Mouse (Mus musculus): Measurements from ENCODE around the gene Nfatc4. TPM values are rescaled to one million over a fixed set of nuclear protein-coding genes. Genes with fewer than 3 reads are reported as not detected.
A peak's percentile ranks its signal among the peaks of the same experiment; 100 is the strongest.

Nfatc4 gene
- polyA plus RNA-seq, 1 experiment from 2014 or later = 11.0 TPM

DNA sequence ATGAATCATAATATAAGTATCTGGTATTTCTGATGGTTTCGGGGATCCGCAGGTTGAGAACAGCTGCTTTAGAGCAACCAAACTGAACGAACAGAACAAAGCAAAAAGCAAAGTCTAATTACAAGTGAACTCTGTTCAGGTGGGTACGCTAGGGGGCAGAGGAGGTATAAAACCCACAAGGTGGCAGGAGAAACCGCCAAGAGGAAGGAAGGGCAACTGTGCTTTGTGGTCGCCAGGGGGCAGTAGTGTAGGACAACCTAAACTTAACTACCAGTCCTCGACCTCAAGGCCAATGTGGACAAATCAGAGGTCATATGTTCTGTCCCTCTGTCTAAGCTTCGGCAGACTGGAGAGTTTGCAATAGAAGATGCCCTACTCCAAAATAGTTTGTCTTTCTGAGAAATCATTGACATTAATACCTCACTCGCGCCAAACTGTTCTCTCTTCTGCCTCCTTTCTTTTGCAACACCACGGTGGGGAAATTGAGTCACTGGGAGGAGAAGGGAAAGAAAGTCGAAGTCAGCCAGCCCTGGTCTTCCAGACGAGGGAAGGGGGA lies 431 bp upstream of the Nfatc4 start:
- Histone ChIP-seq H3K4me1 (ENCODE audit: control insufficient read depth in 2 of 2, insufficient read depth in 2 of 2, low read length in 2 of 2) (peaks cover 22% of the 10 kb centered on the region in 2 experiments), H3K9me3 (ENCODE audit: control insufficient read depth, low read length) (no peaks in the 10 kb centered on the region), H3K27me3 (ENCODE audit: control insufficient read depth, insufficient read depth, low read length) (0 out of 2 replicates have a peak, but pooled peaks cover 6% of the 10 kb centered on the region), H3K9ac (ENCODE audit: low read length) (peak overlapping the region; percentile 81), H3K27ac (replicated peaks in 1 of 2; ENCODE audit: control insufficient read depth in 1 of 2, insufficient read depth in 1 of 2, low read depth in 2 of 2, low read length in 2 of 2) (peak overlapping the region; percentile 93 to 96), H3K4me2 (ENCODE audit: low read length) (peak overlapping the region; percentile 82), H3K4me3 (ENCODE audit: control insufficient read depth in 1 of 2, insufficient read depth in 1 of 2, low read depth in 1 of 2, low read length in 2 of 2) (peak overlapping the region; percentile 59 to 61), H3K36me3 (ENCODE audit: control insufficient read depth, insufficient read depth, low read length) (no peaks in the 10 kb centered on the region)
- WGBS = 5% methylated on average over 13 of the region's 13 CpGs
- 0 out of 2 replicates have a peak, but pooled peaks have one; percentile 0 for ATAC-seq (ENCODE audit: insufficient number of reproducible peaks, insufficient read depth, low FRiP score, low read depth)

DNA sequence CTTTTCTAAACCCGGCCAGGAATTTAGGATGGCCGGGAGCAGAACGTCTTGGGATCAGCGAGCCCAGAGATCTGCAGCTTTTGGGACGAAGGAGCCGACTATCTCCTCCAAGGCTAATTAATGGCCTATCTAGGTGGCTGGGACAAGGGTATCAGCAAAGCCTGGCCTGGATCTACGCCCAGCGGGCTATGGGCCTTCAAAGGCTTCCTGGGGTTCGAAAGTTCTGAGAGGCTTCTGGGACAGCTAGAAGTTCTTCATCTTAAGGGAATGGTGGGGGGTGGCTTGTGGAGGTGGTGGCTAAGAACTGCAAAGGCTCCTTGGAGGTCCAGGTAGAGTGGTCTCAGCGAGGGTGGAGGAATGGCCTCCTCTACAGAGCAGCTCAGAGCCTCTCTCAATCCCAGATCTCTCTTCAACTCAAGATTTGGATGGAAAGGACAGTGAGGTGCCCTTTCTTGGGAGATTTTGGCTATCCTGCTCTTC lies 1.1 kb downstream of the Nfatc4 start:
- no peaks in the 10 kb centered on the region for H3K9me3 ChIP-seq (ENCODE audit: control insufficient read depth, low read length)
- ATAC-seq (ENCODE audit: insufficient number of reproducible peaks, insufficient read depth, low FRiP score, low read depth) = no peak
- no peaks in the 10 kb centered on the region for H3K36me3 ChIP-seq (ENCODE audit: control insufficient read depth, insufficient read depth, low read length)
- H3K4me2 ChIP-seq (ENCODE audit: low read length) = peak overlapping the region; percentile 82
- 3% methylated on average over 10 of the region's 10 CpGs for WGBS
- peak overlapping the region; percentile 59 to 61 for H3K4me3 ChIP-seq (ENCODE audit: control insufficient read depth in 1 of 2, insufficient read depth in 1 of 2, low read depth in 1 of 2, low read length in 2 of 2)
- H3K4me1 ChIP-seq (ENCODE audit: control insufficient read depth in 2 of 2, insufficient read depth in 2 of 2, low read length in 2 of 2) = peaks cover 26% of the 10 kb centered on the region in 2 experiments
- H3K9ac ChIP-seq (ENCODE audit: low read length) = peak overlapping the region; percentile 81
- 0 out of 2 replicates have a peak, but pooled peaks cover 6% of the 10 kb centered on the region for H3K27me3 ChIP-seq (ENCODE audit: control insufficient read depth, insufficient read depth, low read length)
- H3K27ac ChIP-seq (replicated peaks in 1 of 2; ENCODE audit: control insufficient read depth in 1 of 2, insufficient read depth in 1 of 2, low read depth in 2 of 2, low read length in 2 of 2) = peak overlapping the region; percentile 93 to 96

DNA sequence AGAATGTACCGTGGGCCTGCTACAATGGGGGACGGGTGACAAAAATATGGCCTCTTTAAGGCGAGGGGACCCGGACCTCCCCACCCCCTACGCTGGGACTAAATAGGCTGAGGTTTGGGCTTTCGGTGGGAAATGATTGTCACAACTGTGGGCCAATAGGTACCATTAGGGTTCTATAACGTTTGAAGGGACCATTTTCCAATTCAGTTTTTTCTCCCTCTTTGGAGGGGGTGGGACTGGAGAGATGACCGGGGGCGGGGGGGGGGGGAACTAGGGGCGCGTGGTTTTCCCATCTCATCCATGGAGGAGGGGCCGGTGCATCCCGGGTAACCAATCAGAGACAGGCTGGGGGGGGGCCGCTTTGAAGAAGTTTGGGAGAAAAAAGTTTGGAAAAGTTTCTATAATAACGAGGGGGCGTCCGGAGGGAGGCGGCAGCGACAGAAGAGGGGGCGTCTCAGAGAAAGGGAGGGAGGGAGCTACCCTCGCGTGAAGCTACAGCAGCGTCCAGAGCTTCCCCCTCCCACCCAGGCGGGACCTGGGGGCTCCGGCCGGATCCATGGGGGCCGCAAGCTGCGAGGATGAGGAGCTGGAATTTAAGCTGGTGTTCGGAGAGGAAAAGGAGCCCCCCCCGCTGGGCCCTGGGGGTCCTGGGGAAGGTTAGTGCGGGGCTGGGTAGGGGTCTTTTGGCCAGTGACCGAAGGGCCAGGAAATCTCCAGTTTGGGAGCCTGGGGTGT lies 1.7 kb downstream of the Nfatc4 start:
- no peak for ATAC-seq (ENCODE audit: insufficient number of reproducible peaks, insufficient read depth, low FRiP score, low read depth)
- peak overlapping the region; percentile 93 to 96 for H3K27ac ChIP-seq (replicated peaks in 1 of 2; ENCODE audit: control insufficient read depth in 1 of 2, insufficient read depth in 1 of 2, low read depth in 2 of 2, low read length in 2 of 2)
- peak overlapping the region; percentile 81 for H3K9ac ChIP-seq (ENCODE audit: low read length)
- H3K4me3 ChIP-seq (ENCODE audit: control insufficient read depth in 1 of 2, insufficient read depth in 1 of 2, low read depth in 1 of 2, low read length in 2 of 2) = peak overlapping the region; percentile 59 to 64
- 2% methylated on average over 31 of the region's 32 CpGs for WGBS
- H3K36me3 ChIP-seq (ENCODE audit: control insufficient read depth, insufficient read depth, low read length) = peaks cover 3% of the 10 kb centered on the region; the same call in 1 of the 2 replicates
- peaks cover 26% of the 10 kb centered on the region in 2 experiments for H3K4me1 ChIP-seq (ENCODE audit: control insufficient read depth in 2 of 2, insufficient read depth in 2 of 2, low read length in 2 of 2)
- H3K4me2 ChIP-seq (ENCODE audit: low read length) = peak overlapping the region; percentile 82
- 0 out of 2 replicates have a peak, but pooled peaks cover 6% of the 10 kb centered on the region for H3K27me3 ChIP-seq (ENCODE audit: control insufficient read depth, insufficient read depth, low read length)
- no peaks in the 10 kb centered on the region for H3K9me3 ChIP-seq (ENCODE audit: control insufficient read depth, low read length)

DNA sequence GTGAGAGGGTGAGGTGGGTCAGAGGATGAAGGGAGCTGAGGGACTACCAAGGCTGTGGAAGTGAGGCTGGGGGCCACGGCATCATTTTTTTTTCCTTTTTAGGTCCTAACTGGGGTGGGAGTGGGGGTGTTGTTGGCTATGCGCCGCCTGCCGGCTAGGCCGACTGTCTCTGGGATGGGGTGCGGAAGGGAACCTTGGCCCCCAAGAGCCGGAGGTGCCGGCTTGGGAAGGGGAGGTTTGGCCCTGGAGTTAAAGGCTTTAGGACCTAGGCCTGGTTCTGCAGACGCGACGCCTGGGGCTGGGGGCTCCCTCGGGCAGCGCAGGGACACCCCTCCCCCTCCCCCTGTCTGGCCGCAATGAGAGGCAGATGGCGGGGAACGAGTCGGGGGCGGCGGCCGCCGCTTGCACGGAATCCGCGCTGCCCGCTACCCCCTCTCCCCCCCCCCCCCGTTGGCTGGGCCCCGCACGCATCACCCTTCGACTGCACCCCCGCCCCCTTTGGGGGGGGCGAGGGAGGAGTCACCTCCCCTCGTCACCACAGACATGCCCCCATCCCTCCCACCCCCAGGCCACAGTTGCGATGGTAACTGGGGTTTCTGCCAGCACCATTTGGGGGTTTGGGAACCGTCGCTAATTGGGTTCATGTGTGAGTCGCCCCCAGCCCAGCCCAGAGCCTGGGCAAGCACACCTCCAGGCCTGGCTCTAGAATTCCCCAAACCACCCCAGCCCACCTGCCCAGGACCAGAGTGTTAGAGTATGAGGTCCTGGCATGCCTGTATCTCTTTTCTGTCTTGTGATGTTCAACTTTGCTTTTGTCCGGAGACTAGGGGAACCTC lies 2.5 kb downstream of the Nfatc4 start:
- H3K4me3 ChIP-seq (ENCODE audit: control insufficient read depth in 1 of 2, insufficient read depth in 1 of 2, low read depth in 1 of 2, low read length in 2 of 2) = peak overlapping the region; percentile 59 to 64
- H3K27ac ChIP-seq (replicated peaks in 1 of 2; ENCODE audit: control insufficient read depth in 1 of 2, insufficient read depth in 1 of 2, low read depth in 2 of 2, low read length in 2 of 2) = peak overlapping the region; percentile 63 to 79
- 0 out of 2 replicates have a peak, but pooled peaks cover 6% of the 10 kb centered on the region for H3K27me3 ChIP-seq (ENCODE audit: control insufficient read depth, insufficient read depth, low read length)
- H3K4me1 ChIP-seq (ENCODE audit: control insufficient read depth in 2 of 2, insufficient read depth in 2 of 2, low read length in 2 of 2) = peaks cover 26% of the 10 kb centered on the region in 2 experiments
- H3K4me2 ChIP-seq (ENCODE audit: low read length) = peak overlapping the region; percentile 82
- H3K36me3 ChIP-seq (ENCODE audit: control insufficient read depth, insufficient read depth, low read length) = peaks cover 6% of the 10 kb centered on the region
- peak overlapping the region; percentile 80 for H3K9ac ChIP-seq (ENCODE audit: low read length)
- H3K9me3 ChIP-seq (ENCODE audit: control insufficient read depth, low read length) = no peaks in the 10 kb centered on the region
- WGBS = 2% methylated on average over 19 of the region's 37 CpGs
- no peak for ATAC-seq (ENCODE audit: insufficient number of reproducible peaks, insufficient read depth, low FRiP score, low read depth)

- H3K27ac ChIP-seq (replicated peaks in 1 of 2; ENCODE audit: control insufficient read depth in 1 of 2, insufficient read depth in 1 of 2, low read depth in 2 of 2, low read length in 2 of 2) = no peak overlapping the region; a peak in 1 of 4 replicates
- peak overlapping the region; percentile 59 to 64 for H3K4me3 ChIP-seq (ENCODE audit: control insufficient read depth in 1 of 2, insufficient read depth in 1 of 2, low read depth in 1 of 2, low read length in 2 of 2)
- H3K4me1 ChIP-seq (ENCODE audit: control insufficient read depth in 2 of 2, insufficient read depth in 2 of 2, low read length in 2 of 2) = peaks cover 26% of the 10 kb centered on the region in 2 experiments
- peak overlapping the region; percentile 80 for H3K9ac ChIP-seq (ENCODE audit: low read length)
- H3K9me3 ChIP-seq (ENCODE audit: control insufficient read depth, low read length) = no peaks in the 10 kb centered on the region
- no peak for ATAC-seq (ENCODE audit: insufficient number of reproducible peaks, insufficient read depth, low FRiP score, low read depth)
- peaks cover 13% of the 10 kb centered on the region for H3K36me3 ChIP-seq (ENCODE audit: control insufficient read depth, insufficient read depth, low read length)
- WGBS = 5% methylated on average over 15 of the region's 15 CpGs
- H3K4me2 ChIP-seq (ENCODE audit: low read length) = peak overlapping the region; percentile 82
- 0 out of 2 replicates have a peak, but pooled peaks cover 6% of the 10 kb centered on the region for H3K27me3 ChIP-seq (ENCODE audit: control insufficient read depth, insufficient read depth, low read length)
These were observed 3.2 kb downstream of the Nfatc4 start for GRCm38 (mm10) chr14:55826142-55826541.

DNA sequence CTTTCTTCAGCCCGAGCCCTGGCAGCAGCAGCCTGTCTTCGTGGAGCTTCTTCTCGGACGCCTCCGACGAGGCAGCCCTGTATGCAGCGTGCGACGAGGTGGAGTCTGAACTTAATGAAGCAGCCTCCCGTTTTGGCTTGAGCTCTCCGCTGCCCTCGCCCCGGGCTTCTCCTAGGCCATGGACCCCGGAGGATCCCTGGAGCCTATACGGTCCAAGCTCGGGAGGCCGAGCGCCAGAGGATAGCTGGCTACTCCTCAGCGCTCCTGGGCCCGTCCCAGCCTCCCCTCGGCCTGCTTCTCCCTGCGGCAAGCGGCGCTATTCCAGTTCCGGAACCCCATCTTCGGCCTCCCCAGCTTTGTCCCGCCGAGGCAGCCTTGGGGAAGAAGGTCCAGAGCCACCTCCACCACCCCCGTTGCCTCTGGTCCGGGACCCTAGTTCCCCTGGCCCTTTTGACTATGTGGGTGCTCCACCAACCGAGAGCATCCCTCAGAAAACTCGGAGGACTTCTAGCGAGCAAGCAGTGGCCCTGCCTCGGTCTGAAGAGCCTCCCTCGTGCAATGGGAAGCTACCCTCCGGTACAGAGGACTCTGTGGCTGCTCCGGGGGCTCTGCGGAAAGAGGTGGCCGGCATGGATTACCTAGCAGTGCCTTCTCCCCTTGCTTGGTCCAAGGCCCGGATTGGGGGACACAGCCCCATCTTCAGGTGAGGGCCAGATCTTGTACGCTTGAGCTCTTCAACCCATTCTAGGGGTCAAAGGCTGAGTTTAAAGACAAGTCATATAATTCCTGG lies 3.8 kb downstream of the Nfatc4 start:
- peak overlapping the region; percentile 59 to 64 for H3K4me3 ChIP-seq (ENCODE audit: control insufficient read depth in 1 of 2, insufficient read depth in 1 of 2, low read depth in 1 of 2, low read length in 2 of 2)
- H3K9me3 ChIP-seq (ENCODE audit: control insufficient read depth, low read length) = no peaks in the 10 kb centered on the region
- H3K27me3 ChIP-seq (ENCODE audit: control insufficient read depth, insufficient read depth, low read length) = 0 out of 2 replicates have a peak, but pooled peaks cover 6% of the 10 kb centered on the region
- H3K4me1 ChIP-seq (ENCODE audit: control insufficient read depth in 2 of 2, insufficient read depth in 2 of 2, low read length in 2 of 2) = peaks cover 26% of the 10 kb centered on the region in 2 experiments
- peaks cover 14% of the 10 kb centered on the region for H3K36me3 ChIP-seq (ENCODE audit: control insufficient read depth, insufficient read depth, low read length)
- H3K4me2 ChIP-seq (ENCODE audit: low read length) = peak overlapping the region; percentile 82
- H3K27ac ChIP-seq (replicated peaks in 1 of 2; ENCODE audit: control insufficient read depth in 1 of 2, insufficient read depth in 1 of 2, low read depth in 2 of 2, low read length in 2 of 2) = no peak overlapping the region
- 27% methylated on average over 41 of the region's 41 CpGs for WGBS
- peak overlapping the region; percentile 80 for H3K9ac ChIP-seq (ENCODE audit: low read length)
- ATAC-seq (ENCODE audit: insufficient number of reproducible peaks, insufficient read depth, low FRiP score, low read depth) = no peak

All from heart, embryonic 14.5 days (tissue).